Mouse (Mus musculus) layer of hippocampus, adult 2 months (tissue): Measurements from ENCODE around the gene Tmem132b. TPM values are rescaled to one million over a fixed set of nuclear protein-coding genes. Genes with fewer than 3 reads are reported as not detected.

Experiments used
- DNase-seq, 2 experiments: peaks; one replicate each; pipeline ENCODE4 v3.0.0; 2022; ENCODE audit warnings: low spot score in 2 of 2
- H3K27ac ChIP-seq: fragments of 200-600 bp; 2 replicates; pipeline ENCODE4 v1.8.1; 2022
- H3K4me3 ChIP-seq: fragments of 200-600 bp; 2 replicates; pipeline ENCODE4 v1.8.1; 2022; ENCODE audit warnings: mild to moderate bottlenecking
- CTCF ChIP-seq: fragments of 200-600 bp; conservative IDR thresholded peaks from 2 replicates; pipeline ENCODE4 v1.8.1; 2022; ENCODE audit warnings: antibody characterized with exemption, mild to moderate bottlenecking, moderate library complexity
- total RNA-seq, 2 experiments: library from RNA; stranded (reverse); gene quantifications; 2 replicates each; pipeline ENCODE4 v1.2.3; 2021

The Tmem132b gene
- total RNA-seq, 2 experiments from 2014 or later, result 117 to 127 TPM

- no peak for TF ChIP-seq CTCF
- no peak overlapping the region for H3K27ac ChIP-seq
- no peak for DNase-seq
- no peak overlapping the region for H3K4me3 ChIP-seq
These were observed 205.5 kb downstream of the Tmem132b start for GRCm38 (mm10) chr5:125737105-125737504.

GRCm38 (mm10) chr5:125743503-125743902 is 211.9 kb downstream of the Tmem132b start:
- Histone ChIP-seq H3K4me3 (no peak overlapping the region), H3K27ac (no peak overlapping the region)
- no peak for TF ChIP-seq CTCF
- no peak for DNase-seq

GRCm38 (mm10) chr5:125745727-125746126 is 214.2 kb downstream of the Tmem132b start:
- TF ChIP-seq CTCF, result peak; percentile 65
- no peak overlapping the region for H3K4me3 ChIP-seq
- H3K27ac ChIP-seq, result no peak overlapping the region
- peak in 1 of 2 experiments; percentile 32 for DNase-seq

DNA sequence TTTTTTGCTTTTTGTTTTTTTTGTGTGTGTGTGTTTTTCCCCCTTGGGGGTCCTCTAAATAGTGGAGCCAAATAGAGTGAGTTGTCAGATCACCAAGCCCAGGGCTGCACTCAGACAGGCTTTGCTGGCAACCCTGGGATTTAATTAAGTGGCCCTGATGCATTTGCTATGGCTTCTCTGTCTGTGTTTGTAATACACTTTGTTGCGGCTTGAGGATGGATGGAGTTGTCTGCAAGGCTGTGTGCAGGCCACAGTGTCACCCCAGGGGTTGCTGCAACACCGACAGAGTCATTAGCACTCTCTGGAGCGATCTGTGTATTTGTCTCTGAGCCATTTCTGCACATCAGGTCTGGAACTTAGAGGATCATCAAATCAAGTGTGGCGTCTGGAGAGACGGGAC is 219.9 kb downstream of the Tmem132b start:
- peak overlapping the region; percentile 23; the same call in 1 of the 2 replicates for H3K27ac ChIP-seq
- DNase-seq, result no peak

GRCm38 (mm10) chr5:125752546-125752945 is 221.0 kb downstream of the Tmem132b start:
- Histone ChIP-seq H3K27ac (no peak overlapping the region), H3K4me3 (no peak overlapping the region)
- no peak for TF ChIP-seq CTCF
- DNase-seq, result no peak

More for the DNA sequence above, 219.9 kb downstream of the Tmem132b start:
- H3K4me3 ChIP-seq, result no peak overlapping the region
- no peak for TF ChIP-seq CTCF

- TF ChIP-seq CTCF, result no peak
- DNase-seq, result no peak
- Histone ChIP-seq H3K27ac (peak overlapping the region; percentile 62; the same call in 1 of the 2 replicates), H3K4me3 (no peak overlapping the region)
These were observed 225.5 kb downstream of the Tmem132b start for GRCm38 (mm10) chr5:125756987-125757530.

GRCm38 (mm10) chr5:125758506-125758905 is 226.9 kb downstream of the Tmem132b start:
- Histone ChIP-seq H3K4me3 (no peak overlapping the region), H3K27ac (peak overlapping the region; percentile 19; the same call in 1 of the 2 replicates)
- no peak for DNase-seq
- no peak for TF ChIP-seq CTCF

GRCm38 (mm10) chr5:125766941-125767340 is 235.4 kb downstream of the Tmem132b start:
- DNase-seq, result peak in 1 of 2 experiments; percentile 34
- H3K27ac ChIP-seq, result peak overlapping the region; percentile 71
- no peak for TF ChIP-seq CTCF
- no peak overlapping the region for H3K4me3 ChIP-seq

DNA sequence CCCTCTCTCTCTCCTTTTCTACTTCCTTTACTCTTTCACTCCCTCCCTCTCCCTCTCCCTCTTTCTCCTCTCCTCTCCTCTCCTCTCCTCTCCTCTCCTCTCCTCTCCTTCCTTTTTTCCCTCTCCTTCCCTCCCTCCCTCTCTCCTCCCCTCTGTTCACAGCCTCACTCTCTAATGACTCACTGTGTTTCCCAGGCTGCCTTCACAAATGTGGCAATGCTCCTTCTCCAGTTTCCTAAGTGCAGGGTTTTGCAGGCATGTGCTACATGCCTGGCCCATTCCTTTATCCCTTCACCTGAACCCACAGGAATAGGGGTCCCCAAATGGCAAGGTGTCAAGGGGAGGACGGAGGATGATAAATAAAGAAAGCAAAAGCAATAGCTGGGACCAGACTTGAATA is 236.4 kb downstream of the Tmem132b start:
- no peak for DNase-seq
- Histone ChIP-seq H3K27ac (peak overlapping the region; percentile 49; the same call in 1 of the 2 replicates), H3K4me3 (no peak overlapping the region)
- no peak for TF ChIP-seq CTCF

- DNase-seq, result no peak
- peak; percentile 68 for TF ChIP-seq CTCF
- H3K27ac ChIP-seq, result peak overlapping the region; percentile 63; the same call in 1 of the 2 replicates
- no peak overlapping the region for H3K4me3 ChIP-seq
These were observed 240.7 kb downstream of the Tmem132b start for GRCm38 (mm10) chr5:125772238-125772637.

GRCm38 (mm10) chr5:125772756-125773155 is 241.2 kb downstream of the Tmem132b start:
- Histone ChIP-seq H3K27ac (peak overlapping the region; percentile 85), H3K4me3 (no peak overlapping the region)
- no peak for DNase-seq
- TF ChIP-seq CTCF, result no peak

DNA sequence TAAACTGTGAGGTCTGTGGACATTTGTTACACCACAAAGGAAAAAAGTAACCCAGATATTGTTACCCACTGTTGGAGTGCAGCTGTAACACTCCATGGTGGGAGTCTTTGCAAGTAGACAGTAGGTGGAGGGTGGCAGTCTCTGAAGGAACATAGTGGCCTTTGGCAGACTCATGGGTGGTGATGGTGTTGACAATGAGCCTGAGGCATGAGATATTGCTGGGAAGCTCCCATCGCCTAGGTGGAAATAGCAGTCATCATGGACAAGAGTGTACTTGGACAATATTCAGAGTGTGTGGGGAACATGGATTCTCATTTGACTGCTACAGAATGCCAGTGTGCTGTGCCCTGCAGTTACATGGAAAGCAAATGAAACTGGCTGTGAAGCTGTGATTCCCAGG is 248.8 kb downstream of the Tmem132b start:
- no peak for TF ChIP-seq CTCF
- DNase-seq, result no peak
- Histone ChIP-seq H3K4me3 (no peak overlapping the region), H3K27ac (no peak overlapping the region)

DNA sequence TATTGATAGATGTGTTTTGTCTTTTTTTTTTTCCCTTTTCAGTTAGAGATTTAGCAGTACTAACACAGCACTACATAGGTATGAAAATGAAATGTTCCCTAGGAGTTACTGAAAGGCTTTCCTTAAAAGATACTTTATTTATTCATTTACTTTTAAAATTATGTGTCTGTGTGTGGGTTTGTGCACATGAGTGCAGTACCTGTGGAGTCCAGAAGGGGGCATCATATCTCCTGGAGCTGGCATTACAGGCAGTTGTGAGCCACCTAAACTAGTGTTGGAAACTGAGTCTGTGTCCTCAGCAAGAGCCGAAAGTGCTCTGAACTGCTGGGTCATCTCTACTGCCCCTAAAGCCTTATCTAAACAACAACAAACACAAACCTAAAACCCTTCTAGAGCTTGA is 261.1 kb downstream of the Tmem132b start:
- no peak for DNase-seq
- Histone ChIP-seq H3K27ac (no peak overlapping the region), H3K4me3 (no peak overlapping the region)
- peak; percentile 72 for TF ChIP-seq CTCF

DNA sequence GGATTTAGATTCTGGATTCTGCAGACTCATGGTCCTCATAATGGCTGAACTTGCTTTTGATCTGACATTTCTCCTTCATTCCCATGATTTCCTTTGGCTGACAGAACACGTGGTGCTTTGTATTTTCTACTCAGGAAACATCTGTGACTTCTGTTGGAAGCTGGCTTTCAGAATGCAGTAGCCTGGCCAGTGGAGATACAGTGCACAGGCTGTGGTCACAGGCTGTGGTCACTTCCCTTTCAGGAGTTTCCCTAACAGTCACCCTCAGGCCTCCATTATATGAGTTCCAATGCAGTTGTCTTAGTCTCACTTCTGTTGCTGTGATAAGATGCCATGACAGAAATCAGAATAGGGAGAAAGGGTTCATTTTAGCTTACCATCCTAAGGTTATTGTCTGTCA is 262.7 kb downstream of the Tmem132b start:
- no peak for TF ChIP-seq CTCF
- DNase-seq, result no peak
- Histone ChIP-seq H3K4me3 (no peak overlapping the region), H3K27ac (no peak overlapping the region)
